Mouse (Mus musculus) monocyte, adult 59 days (primary cell): Measurements from ENCODE around the gene Gm49333. TPM values are rescaled to one million over a fixed set of nuclear protein-coding genes. Genes with fewer than 3 reads are reported as not detected.

ENCODE experiments used
- total RNA-seq, 2 experiments: library from RNA; stranded (reverse); gene quantifications; one replicate each; pipeline ENCODE4 v1.2.4; 2023

The Gm49333 gene
- not detected for total RNA-seq

GRCm38 (mm10) chr16:20611357-20612227 lies at the start of gene Gm49333, which contains the start of the genes Eef1akmt4 and Alg3:
Gene Gm49333 (plus strand): TSS chr16:20611610.
Gene Eef1akmt4 (plus strand): TSS chr16:20611593.
Gene Alg3 (minus strand): TSS chr16:20611735.

GRCm38 (mm10) chr16:20589366-20589938 lies 22.0 kb upstream of the Gm49333 start, which contains the start of gene Vwa5b2:
Gene Vwa5b2 (plus strand): TSS chr16:20589471.

GRCm38 (mm10) chr16:20621191-20621990 lies 10.0 kb downstream of the Gm49333 start, which contains the start of gene Camk2n2:
Gene Camk2n2 (minus strand): TSS chr16:20621287.

GRCm38 (mm10) chr16:20629731-20630634 lies 18.6 kb downstream of the Gm49333 start, which contains the start of gene Ece2:
Gene Ece2 (plus strand): TSS chr16:20629828.

GRCm38 (mm10) chr16:20651076-20651946 lies 39.9 kb downstream of the Gm49333 start, which contains the start of gene Psmd2:
Gene Psmd2 (plus strand): TSS chr16:20651652.

GRCm38 (mm10) chr16:20668013-20668412 lies 56.6 kb downstream of the Gm49333 start, which contains the start of gene Eif4g1:
Gene Eif4g1 (plus strand): TSS chr16:20668313.

GRCm38 (mm10) chr16:20693111-20693701 lies 81.8 kb downstream of the Gm49333 start, which contains the start of gene Fam131a:
Gene Fam131a (plus strand): TSS chr16:20693241.

Other genes starting within 250 kb of the Gm49333 start
- 100 to 1,000 TPM; 156 to 177 TPM for gene Abcc5, start 185.2 kb upstream of the Gm49333 start, total RNA-seq
- gene Eif2b5, start 112.8 kb upstream of the Gm49333 start, total RNA-seq, result 10 to 100 TPM; 20.2 to 25.5 TPM
- gene Dvl3, start 94.6 kb upstream of the Gm49333 start, total RNA-seq, result 10 to 100 TPM; 33.1 to 34.1 TPM
- 100 to 1,000 TPM; 199 to 201 TPM for gene Ap2m1, start 76.1 kb upstream of the Gm49333 start, total RNA-seq
- 10 to 100 TPM; 52.3 to 62.4 TPM for gene Abcf3, start 63.0 kb upstream of the Gm49333 start, total RNA-seq
- not detected for gene Vwa5b2, start 22.1 kb upstream of the Gm49333 start, total RNA-seq
- gene Eef1akmt4, start within 50 bp of the Gm49333 start, total RNA-seq, result 1 to 10 TPM; 7.7 to 9.3 TPM
- gene Alg3, start 125 bp downstream of the Gm49333 start, total RNA-seq, result 10 to 100 TPM; 11.4 to 13.9 TPM
- gene Camk2n2, start 9.7 kb downstream of the Gm49333 start, total RNA-seq, result under 1 TPM; 0.39 to 0.97 TPM
- not detected for gene Ece2, start 18.2 kb downstream of the Gm49333 start, total RNA-seq
- 100 to 1,000 TPM; 116 to 118 TPM for gene Psmd2, start 40.0 kb downstream of the Gm49333 start, total RNA-seq
- 100 to 1,000 TPM; 252 to 266 TPM for gene Eif4g1, start 56.7 kb downstream of the Gm49333 start, total RNA-seq
- 1 to 10 TPM; 5.3 to 5.4 TPM for gene Fam131a, start 81.6 kb downstream of the Gm49333 start, total RNA-seq
- 10 to 100 TPM; 10.6 to 10.8 TPM for gene Polr2h, start 106.1 kb downstream of the Gm49333 start, total RNA-seq
- 1 to 10 TPM; 1.7 to 2.2 TPM for gene Clcn2, start 106.1 kb downstream of the Gm49333 start, total RNA-seq
- not detected for gene Chrd, start 121.5 kb downstream of the Gm49333 start, total RNA-seq
- not detected for gene Thpo, start 122.9 kb downstream of the Gm49333 start, total RNA-seq